ENCODE assay signal across 18 mouse cellular contexts in genomic region chrX:7467985-7468384, GRCm38 (mm10).
DNase-seq lines count a peak whose midpoint lies in the region; ATAC-seq and TF ChIP-seq lines count a peak whose summit lies in the region.
"Had no signal": no experiment of that assay in that cellular context is flagged by ENCODE, and none has a peak within 500 bp of the region (broad histone marks: within the 10 kb centered on the region; RNA-seq: fewer than 3 reads in every experiment).

No protein-coding gene starts in this region.

- 14% methylated on average over 1 of the region's 1 CpGs for WGBS in kidney, adult 2 months
- 24% methylated on average over 1 of the region's 1 CpGs for WGBS in kidney, embryonic 16.5 days
- 63% methylated on average over 1 of the region's 1 CpGs for WGBS in liver, postnatal 0 days (ENCODE audit: insufficient replicate concordance)

- H3K27ac ChIP-seq in kidney, adult 2 months (ENCODE audit: insufficient read depth, low read depth, low read length) = no peak overlapping the region
- no peak overlapping the region for H3K27ac ChIP-seq in kidney, embryonic 16.5 days (ENCODE audit: low read length)
- no peak overlapping the region for H3K27ac ChIP-seq in liver, postnatal 0 days (ENCODE audit: low read depth)
- no peak overlapping the region for H3K27ac ChIP-seq in ES-E14 (ENCODE audit: insufficient read depth, low read depth, low read length, poor library complexity, severe bottlenecking)
- H3K27ac ChIP-seq: heart, embryonic 10.5 days; hindbrain, embryonic 12.5 days; limb, embryonic 15.5 days; midbrain, embryonic 15.5 days had no signal

- H3K4me3 ChIP-seq in kidney, adult 2 months (ENCODE audit: insufficient read depth, low read depth, low read length) = no peak overlapping the region
- no peak overlapping the region for H3K4me3 ChIP-seq in kidney, embryonic 16.5 days (ENCODE audit: low read length)
- no peak overlapping the region for H3K4me3 ChIP-seq in liver, postnatal 0 days (ENCODE audit: low read depth, low read length)
- no peak overlapping the region for H3K4me3 ChIP-seq in ES-E14 (ENCODE audit: insufficient read depth in 1 of 2, low read depth in 1 of 2, low read length in 2 of 2, poor library complexity in 1 of 2, severe bottlenecking in 1 of 2)
- H3K4me3 ChIP-seq: heart, embryonic 10.5 days; hindbrain, embryonic 12.5 days; limb, embryonic 15.5 days; midbrain, embryonic 15.5 days had no signal

- no peaks in the 10 kb centered on the region for H3K4me1 ChIP-seq in kidney, adult 2 months (ENCODE audit: control insufficient read depth, insufficient read depth, low read length)
- no peaks in the 10 kb centered on the region for H3K4me1 ChIP-seq in kidney, embryonic 16.5 days (ENCODE audit: insufficient read depth, low read length)
- H3K4me1 ChIP-seq in liver, postnatal 0 days (ENCODE audit: insufficient read depth) = no peaks in the 10 kb centered on the region
- no peaks in the 10 kb centered on the region for H3K4me1 ChIP-seq in ES-E14 (ENCODE audit: control insufficient read depth in 2 of 2, insufficient read depth in 2 of 2, low read length in 2 of 2, poor library complexity in 1 of 2)
- H3K4me1 ChIP-seq: heart, embryonic 10.5 days; hindbrain, embryonic 12.5 days; limb, embryonic 15.5 days; midbrain, embryonic 15.5 days had no signal

- H3K27me3 ChIP-seq in kidney, adult 2 months (replicated peaks; ENCODE audit: control insufficient read depth, insufficient read depth, low read length) = no peaks in the 10 kb centered on the region
- H3K27me3 ChIP-seq in kidney, embryonic 16.5 days (ENCODE audit: insufficient read depth, low read length) = no peaks in the 10 kb centered on the region
- 0 out of 2 replicates have a peak, but pooled peaks cover 2% of the 10 kb centered on the region for H3K27me3 ChIP-seq in liver, postnatal 0 days (ENCODE audit: insufficient read depth, low read length)
- H3K27me3 ChIP-seq: hindbrain, embryonic 12.5 days; limb, embryonic 15.5 days; midbrain, embryonic 15.5 days had no signal

- no peaks in the 10 kb centered on the region for H3K9me3 ChIP-seq in kidney, embryonic 16.5 days (ENCODE audit: low read length)
- H3K9me3 ChIP-seq in liver, postnatal 0 days (ENCODE audit: low read length) = no peaks in the 10 kb centered on the region
- H3K9me3 ChIP-seq in ES-E14 (ENCODE audit: control insufficient read depth, insufficient read depth, low read depth, low read length) = no peaks in the 10 kb centered on the region
- H3K9me3 ChIP-seq: heart, embryonic 10.5 days; hindbrain, embryonic 12.5 days; limb, embryonic 15.5 days; midbrain, embryonic 15.5 days had no signal

- no peak for TF ChIP-seq POLR2A in kidney, adult 2 months (IDR thresholded peaks at IDR 0.05; ENCODE audit: low read depth, low read length)

- H3K4me2 ChIP-seq in kidney, embryonic 16.5 days (replicated peaks; ENCODE audit: low read depth, low read length) = no peak overlapping the region
- no peak overlapping the region for H3K4me2 ChIP-seq in liver, postnatal 0 days (ENCODE audit: low read depth, low read length)
- H3K4me2 ChIP-seq: hindbrain, embryonic 12.5 days; limb, embryonic 15.5 days; midbrain, embryonic 15.5 days had no signal

- in situ Hi-C loops in ES-E14 (cut with MboI; ENCODE audit: low sequenced_read_pairs in 2 of 2, unreplicated experiment in 2 of 2) = loop anchor here in 1 of 2 experiments (25.0 kb wide), 2 partner anchors 94 to 219 kb away; partner anchors contain the start of genes Foxp3, Gpkow, Magix and Ppp1r3f

- no peak for TF ChIP-seq CTCF in kidney, adult 2 months (conservative IDR thresholded peaks at IDR 0.05; ENCODE audit: insufficient read depth, insufficient read length, low read depth, low read length)
- TF ChIP-seq CTCF in liver, postnatal 0 days (IDR thresholded peaks at IDR 0.05; ENCODE audit: low read depth) = peak; percentile 24; the same call in 1 of the 2 replicates

- no peaks in the 10 kb centered on the region for H3K36me3 ChIP-seq in kidney, adult 2 months (ENCODE audit: control insufficient read depth, insufficient read depth, low read length)
- H3K36me3 ChIP-seq in kidney, embryonic 16.5 days (ENCODE audit: insufficient read depth, low read length) = no peaks in the 10 kb centered on the region
- no peaks in the 10 kb centered on the region for H3K36me3 ChIP-seq in liver, postnatal 0 days (replicated peaks; ENCODE audit: insufficient read depth, low read length)
- H3K36me3 ChIP-seq in ES-E14 (ENCODE audit: control insufficient read depth, insufficient read depth, low read length, poor library complexity, severe bottlenecking) = no peaks in the 10 kb centered on the region
- H3K36me3 ChIP-seq: heart, embryonic 10.5 days; hindbrain, embryonic 12.5 days; limb, embryonic 15.5 days; midbrain, embryonic 15.5 days had no signal

- no peak for ATAC-seq in kidney, embryonic 16.5 days (ENCODE audit: low FRiP score, low TSS enrichment)
- ATAC-seq in liver, postnatal 0 days = no peak
- ATAC-seq in cerebellum, adult (ENCODE audit: insufficient number of reproducible peaks, low FRiP score, low TSS enrichment) = no peak
- ATAC-seq: intestine, embryonic 16.5 days; midbrain, embryonic 15.5 days had no signal

- DNase-seq in kidney, adult 2 months = peak; percentile 10
- no peak for DNase-seq in liver, postnatal 0 days
- DNase-seq in liver (no peak), ES-E14 (ENCODE audit: low read depth, low spot score) (no peak)
- peak; percentile 4 to 16 for DNase-seq in kidney, postnatal 4 days
- no peak for DNase-seq in heart, adult 11 months
- DNase-seq: cerebellum, adult 8-10 months; gastrocnemius, postnatal 14 days; heart, postnatal 10 days; lung, adult 18-20 months; right cerebral cortex, postnatal 14 days had no signal

- no peak for TF ChIP-seq EP300 in liver, postnatal 0 days (IDR thresholded peaks at IDR 0.05; ENCODE audit: low read depth)

- no peak overlapping the region for H3K9ac ChIP-seq in kidney, embryonic 16.5 days (replicated peaks; ENCODE audit: low read length)
- H3K9ac ChIP-seq in liver, postnatal 0 days (replicated peaks) = no peak overlapping the region
- H3K9ac ChIP-seq in ES-E14 (ENCODE audit: insufficient read depth, low read depth, low read length, poor library complexity, severe bottlenecking) = no peak overlapping the region
- H3K9ac ChIP-seq: hindbrain, embryonic 12.5 days; limb, embryonic 15.5 days; midbrain, embryonic 15.5 days had no signal

TF ChIP-seq in ES-E14, 5 proteins besides CTCF, POLR2A, EP300 and RAD21:
- TF ChIP-seq ZC3H11A (IDR thresholded peaks at IDR 0.05; ENCODE audit: borderline replicate concordance, low read depth, low read length) (no peak), HCFC1 (IDR thresholded peaks at IDR 0.05; ENCODE audit: borderline replicate concordance, insufficient read depth, low read length) (no peak), CHD2 (IDR thresholded peaks at IDR 0.05; ENCODE audit: low read depth, low read length) (no peak), MAFK (IDR thresholded peaks at IDR 0.05; ENCODE audit: insufficient read depth, low read depth, low read length) (no peak), ZNF384 (IDR thresholded peaks at IDR 0.05; ENCODE audit: low read depth, low read length) (peak; percentile 91)

Comparison
In these comparisons a context has a peak if more than half of its experiments do, and no peak if none do; other contexts are left out.
1. DNase-seq: peak in kidney, adult 2 months (single experiment) and kidney, postnatal 4 days (2 of 2); none in liver, postnatal 0 days (single experiment), liver (single experiment), ES-E14 (single experiment) and heart, adult 11 months (single experiment).